Mouse (Mus musculus) 3134 (cell line): Measurements from ENCODE around the gene 6030458C11Rik.
A peak's percentile ranks its signal among the peaks of the same experiment; 100 is the strongest.

Source experiments
- DNase-seq: peaks from one replicate; pipeline ENCODE4 v3.0.0-alpha.2; 2011; ENCODE audit warnings: low spot score; ENCODE audit not compliant: insufficient read length; ENCODE audit errors: extremely low read depth

Gene 6030458C11Rik

DNA sequence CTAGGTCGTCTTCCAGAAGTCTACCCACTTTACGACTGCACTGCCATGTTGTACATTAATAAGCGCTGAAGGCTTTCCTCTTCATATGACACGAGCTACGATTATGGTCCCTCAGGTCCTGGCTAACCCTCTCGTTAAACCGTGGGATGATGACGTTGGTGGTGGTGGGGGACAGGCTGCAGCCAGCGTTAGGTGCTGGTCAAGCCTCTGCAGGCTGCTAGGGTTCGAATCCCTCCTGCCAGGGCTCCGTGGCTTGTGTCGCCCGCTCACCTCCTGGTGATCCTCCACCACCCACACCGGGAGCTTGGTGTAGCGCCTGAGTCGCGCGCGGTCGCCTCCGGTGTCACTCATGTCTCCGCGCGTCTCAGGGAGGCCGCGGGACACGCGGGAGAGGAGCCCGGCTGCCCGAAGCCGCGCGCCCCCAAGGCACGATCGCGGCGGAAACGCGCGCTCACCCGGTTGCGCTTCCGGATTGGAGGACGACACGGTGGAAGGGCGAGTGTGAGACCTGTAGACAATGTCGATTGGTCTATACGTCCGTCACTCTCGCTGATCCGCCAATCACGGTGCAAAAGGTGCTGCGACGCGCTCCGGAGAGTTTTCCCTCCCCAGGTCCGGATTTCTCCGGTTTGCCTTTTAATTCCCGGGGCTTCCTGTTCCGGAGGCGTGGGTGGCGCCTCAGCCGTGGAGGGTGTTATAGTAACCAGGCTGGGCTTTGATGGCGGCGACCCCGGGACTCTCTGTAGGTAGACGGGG, at the start of gene 6030458C11Rik, which contains the start of gene Drosha:
TSS of gene 6030458C11Rik (minus strand) at position 453 of the 756 bp plus-strand sequence.
TSS of gene Drosha (plus strand) at position 619 of the 756 bp plus-strand sequence.
- DNase-seq: peak; percentile 95

GRCm38 (mm10) chr15:12867269-12867668, 42.8 kb upstream of the 6030458C11Rik start:
- no peak for DNase-seq

DNA sequence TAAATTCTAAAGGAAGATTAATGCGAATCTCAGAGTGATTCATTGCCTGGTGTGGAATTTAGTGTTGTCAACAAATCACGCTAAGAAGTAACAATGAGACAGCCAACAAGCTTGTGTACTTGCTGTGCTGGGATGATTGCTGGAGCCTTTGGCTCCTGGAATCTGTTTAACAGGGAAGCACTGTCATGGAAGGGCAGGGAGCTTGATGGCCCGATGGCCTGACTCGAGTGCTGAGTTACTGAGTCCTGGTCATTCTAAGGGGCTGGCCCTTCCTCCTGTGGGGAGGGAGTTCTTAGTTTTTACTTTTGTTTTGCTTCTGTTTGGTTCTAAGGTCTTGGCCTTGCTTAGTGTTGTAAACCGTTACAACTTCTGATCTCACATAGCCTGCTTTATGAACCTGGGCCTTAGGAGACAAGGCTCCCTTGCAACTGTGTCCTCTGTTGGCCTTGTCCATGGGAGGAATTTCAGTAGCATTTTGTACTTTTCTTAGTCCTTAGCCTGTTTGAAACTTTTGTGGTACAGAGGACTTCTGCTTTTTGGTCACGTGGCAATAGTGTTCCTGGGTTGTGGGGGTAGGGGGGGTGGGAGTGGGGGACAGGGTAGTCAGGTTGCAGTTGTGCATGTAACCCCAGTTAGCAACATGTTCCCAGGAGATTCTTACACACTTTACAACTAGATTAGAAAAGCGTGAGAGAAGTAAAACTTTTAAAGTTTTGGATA, 41.3 kb upstream of the 6030458C11Rik start:
- no peak for DNase-seq

- DNase-seq: no peak
These were observed 39.2 kb upstream of the 6030458C11Rik start for GRCm38 (mm10) chr15:12863669-12864068.

DNA sequence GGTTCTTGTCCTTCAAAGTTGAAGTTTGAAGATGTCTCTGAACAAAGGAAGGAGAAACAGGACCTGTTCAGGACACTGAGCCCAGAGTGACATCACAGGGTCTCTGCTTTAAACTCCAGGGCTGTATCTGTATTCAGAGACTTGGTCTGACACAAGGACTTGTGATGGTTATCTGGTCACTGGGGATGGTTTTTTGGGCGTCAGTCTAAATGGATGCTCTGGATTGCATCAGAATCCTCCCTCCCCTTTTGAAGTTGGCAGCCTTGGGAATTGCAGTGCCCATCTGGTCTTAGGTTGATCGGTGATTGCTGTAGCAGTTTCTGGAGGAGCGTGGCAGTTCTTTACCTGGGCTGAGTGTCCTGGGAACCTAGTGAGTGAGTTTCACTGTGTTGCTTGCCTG, 37.6 kb upstream of the 6030458C11Rik start:
- DNase-seq: no peak

DNA sequence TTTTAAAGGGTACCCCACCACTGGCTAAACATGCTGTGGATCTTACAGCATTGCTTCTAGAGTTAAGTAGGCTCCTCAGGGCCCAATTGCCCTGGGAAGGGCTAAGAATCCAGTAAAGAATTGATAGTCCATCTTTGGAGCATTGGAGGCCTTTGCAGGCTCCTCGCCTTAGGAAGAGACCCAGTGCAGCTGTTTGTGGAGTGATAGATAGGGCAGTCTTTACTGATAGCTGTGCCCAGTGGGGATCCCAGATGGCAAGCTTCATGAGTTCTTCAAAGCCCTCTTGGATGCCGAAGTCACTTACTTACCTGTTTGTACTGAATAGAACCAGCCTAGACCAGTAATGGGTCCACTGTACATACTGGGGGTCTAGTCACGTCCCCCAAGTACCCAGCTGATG, 34.2 kb upstream of the 6030458C11Rik start:
- no peak for DNase-seq

GRCm38 (mm10) chr15:12857840-12858516, 33.5 kb upstream of the 6030458C11Rik start:
- DNase-seq: no peak

DNA sequence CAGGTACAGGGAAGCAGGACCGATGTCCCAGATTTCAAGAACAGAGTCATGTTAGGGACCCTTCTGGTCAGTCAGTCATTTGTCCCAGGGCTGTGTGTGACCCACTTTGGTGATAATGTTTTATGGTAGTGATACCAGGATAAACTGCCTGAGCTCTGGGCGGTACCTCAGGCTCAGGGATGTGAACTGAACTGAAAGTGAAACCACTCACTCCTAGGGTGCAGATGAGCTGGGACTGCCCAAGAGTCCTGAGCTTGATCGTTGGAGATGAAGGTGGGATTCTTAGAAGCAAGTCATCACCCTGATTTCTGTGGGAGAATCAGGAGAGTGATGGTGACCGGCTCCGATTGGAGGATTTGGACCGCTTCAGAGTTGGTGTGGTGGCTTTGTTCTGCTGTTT, 32.3 kb upstream of the 6030458C11Rik start:
- DNase-seq: no peak

DNA sequence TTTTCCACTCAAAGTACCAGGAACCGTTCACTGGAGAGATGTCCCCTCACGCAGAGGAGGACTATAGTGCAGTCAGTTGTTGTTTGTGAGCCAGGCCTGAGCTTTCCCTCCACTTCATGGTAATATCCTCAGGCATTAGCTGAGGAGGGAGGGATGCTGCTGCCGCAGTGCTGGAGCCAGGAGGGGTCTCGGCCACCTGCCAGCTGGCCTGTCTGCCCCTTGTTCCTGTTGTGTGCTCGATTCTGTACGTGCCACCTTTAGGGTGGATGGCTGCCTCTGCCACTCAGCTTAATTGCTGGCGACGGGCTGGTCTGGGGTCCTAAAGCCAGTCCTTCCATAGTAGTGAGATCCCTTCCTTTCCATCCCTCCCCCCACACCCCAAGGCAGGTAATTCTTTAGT, 29.0 kb upstream of the 6030458C11Rik start:
- no peak for DNase-seq

- no peak for DNase-seq
These were observed 24.9 kb upstream of the 6030458C11Rik start for GRCm38 (mm10) chr15:12849373-12849772.

DNA sequence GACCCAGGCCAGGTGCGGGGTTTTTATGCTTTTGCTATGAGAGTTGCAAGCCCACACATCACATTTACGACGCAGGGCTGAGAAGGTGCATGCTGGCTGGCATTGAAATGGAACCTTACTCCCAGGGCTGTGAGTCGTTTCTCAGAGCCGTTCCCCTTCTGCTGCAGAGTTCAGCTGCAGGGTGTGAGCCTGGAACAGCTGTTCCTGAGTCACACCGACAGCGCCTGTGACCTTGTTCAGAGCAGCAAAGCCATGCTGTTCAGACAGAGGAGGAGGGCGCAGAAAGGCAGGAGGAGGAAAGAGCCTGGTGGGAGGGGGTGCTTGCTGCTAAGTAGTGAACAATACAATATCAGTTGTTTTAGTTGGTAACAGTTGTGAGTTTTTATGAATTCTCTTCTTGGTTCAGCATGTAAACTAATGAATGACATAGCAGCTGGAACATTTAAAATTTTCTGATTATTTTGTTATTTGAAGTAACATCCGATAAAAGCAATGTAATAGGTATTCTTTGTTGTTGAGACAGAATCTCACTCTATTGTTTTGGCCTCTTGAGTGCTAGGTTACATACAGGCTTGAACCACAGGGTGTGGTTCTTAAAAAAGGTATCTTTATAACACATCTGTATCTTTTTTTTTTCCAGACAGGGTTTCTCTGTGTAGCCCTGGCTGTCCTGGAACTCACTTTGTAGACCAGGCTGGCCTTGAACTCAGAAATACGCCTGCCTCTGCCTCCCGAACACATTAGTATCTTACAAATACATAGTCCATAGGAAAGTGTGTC, 23.9 kb upstream of the 6030458C11Rik start:
- no peak for DNase-seq

DNA sequence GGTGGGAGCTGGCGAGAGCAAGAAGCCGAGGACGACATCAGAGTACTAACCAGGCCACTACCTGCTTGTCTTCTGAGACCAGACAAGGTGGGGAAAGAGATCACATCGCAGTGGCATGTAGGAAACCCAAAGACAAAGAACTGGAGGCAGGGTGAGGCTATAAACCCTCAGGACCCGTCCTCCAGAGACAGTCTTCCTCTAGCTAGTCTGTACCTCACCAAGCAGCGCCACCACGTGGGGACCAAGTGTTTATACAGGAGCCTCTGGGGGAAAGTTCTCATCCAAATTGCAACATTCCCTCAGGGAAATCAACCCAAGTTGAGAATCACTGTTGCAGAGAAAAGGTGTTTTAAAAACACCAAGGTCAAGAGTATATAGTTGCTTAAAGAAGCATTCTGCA, 18.4 kb upstream of the 6030458C11Rik start:
- no peak for DNase-seq

DNA sequence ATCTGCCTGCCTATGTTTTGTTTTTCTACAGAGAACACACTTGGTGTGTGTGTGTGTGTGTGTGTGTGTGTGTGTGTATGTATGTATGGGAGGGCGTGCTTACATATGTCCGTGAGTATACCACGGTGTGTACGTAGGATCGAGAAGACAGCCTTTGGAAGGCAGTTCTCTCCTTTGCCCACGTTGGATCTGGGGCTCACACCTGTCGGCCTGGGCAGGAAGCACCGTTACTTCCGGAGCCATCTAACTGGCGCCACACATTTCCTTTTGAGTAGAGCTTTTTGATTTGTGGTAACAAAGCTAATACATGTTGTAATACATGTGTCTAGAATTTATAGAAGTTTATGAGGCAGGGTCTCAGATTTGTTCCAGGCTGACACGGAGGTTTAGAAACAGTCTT, 16.3 kb upstream of the 6030458C11Rik start:
- no peak for DNase-seq

- DNase-seq: no peak
These were observed 9.8 kb upstream of the 6030458C11Rik start for GRCm38 (mm10) chr15:12834231-12834630.

- DNase-seq: no peak
These were observed 8.9 kb upstream of the 6030458C11Rik start for GRCm38 (mm10) chr15:12833385-12833784.

DNA sequence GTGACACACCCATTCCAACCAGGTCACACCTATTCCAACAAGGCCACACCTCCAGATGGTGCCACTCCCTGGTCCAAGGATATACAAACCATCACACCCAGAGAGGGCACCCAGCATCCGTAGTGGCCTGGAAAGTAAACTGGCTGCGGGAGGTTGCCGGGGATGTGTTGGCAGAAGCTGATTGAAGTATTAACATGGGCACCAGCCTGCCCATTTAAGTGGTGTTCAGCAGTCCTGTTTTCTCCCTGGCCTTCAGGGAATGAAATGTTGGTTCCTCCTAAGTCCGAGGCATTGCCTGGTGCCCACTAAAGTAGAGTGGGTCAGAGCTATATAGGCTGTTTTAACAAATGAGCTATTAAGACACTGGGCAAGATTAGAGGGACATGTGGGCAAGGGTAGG, 8.2 kb upstream of the 6030458C11Rik start:
- no peak for DNase-seq

DNA sequence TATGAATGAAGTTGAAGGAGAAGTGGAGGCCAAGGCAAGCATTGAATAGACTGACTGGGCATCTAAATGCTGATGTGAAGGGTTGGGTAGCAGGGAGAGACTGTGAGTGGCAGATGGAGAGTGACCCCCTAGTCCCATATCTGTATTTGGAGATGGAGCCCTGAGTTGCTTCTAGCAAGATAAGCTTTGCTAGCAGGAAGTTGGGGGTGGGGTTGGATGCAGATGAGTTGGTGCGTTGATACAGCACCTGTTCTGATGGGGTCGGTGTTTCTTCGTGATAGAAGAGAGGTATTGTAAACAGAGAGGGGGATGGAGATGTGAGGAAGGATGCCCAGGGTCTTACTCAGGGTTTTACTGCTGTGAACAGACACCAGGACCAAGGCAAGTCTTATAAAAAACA, 5.4 kb upstream of the 6030458C11Rik start:
- DNase-seq: no peak

- DNase-seq: no peak
These were observed 959 bp upstream of the 6030458C11Rik start for GRCm38 (mm10) chr15:12825408-12825807.

DNA sequence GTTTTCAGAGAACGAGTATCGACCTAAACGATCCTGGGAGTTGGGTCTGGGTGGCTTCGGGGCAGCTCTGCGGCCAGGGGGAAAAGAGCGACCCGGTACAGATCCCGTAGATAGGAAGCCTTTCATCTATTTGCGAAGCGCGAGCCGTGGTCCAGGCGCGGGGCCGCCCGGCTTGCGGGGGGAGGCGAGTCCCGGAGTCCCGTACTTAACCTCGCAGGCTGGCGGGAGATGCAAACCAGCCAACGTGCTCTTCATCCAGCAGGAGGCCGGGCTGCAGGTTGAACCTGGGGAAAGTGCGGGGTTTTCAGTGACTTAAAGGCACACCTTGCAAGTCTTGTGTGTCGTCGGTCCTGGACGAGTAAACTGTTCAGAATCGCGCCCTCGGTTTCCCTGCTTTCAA, 516 bp upstream of the 6030458C11Rik start:
- no peak for DNase-seq

- no peak for DNase-seq
These were observed 862 bp downstream of the 6030458C11Rik start for GRCm38 (mm10) chr15:12823455-12824119.
